Mouse (Mus musculus): ENCODE data around the gene Ache. TPM values are rescaled to one million over a fixed set of nuclear protein-coding genes. Genes with fewer than 3 reads are reported as not detected.

The Ache gene
- polyA plus RNA-seq, 1 experiment, result 5.1 TPM

DNA sequence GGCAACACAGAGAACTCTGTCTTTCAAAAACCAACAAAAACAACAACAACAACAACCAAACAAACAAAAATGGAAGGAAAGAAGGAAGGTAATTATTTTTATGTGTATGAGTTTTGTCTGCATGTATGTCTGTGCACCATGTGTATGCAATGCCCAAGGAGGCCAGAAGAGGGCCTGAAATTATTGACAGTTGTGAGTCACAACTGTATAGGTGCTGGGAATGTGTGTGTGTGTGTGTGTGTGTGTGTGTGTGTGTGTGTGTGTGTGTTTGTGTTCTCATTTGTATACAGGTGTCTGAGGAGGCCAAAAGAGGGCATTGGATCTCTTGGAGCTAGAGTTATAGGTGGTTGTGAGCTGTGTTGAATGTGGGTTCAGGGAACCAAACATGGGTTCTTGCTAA lies 56.5 kb downstream of the Ache start:
- H3K27ac ChIP-seq (ENCODE audit: insufficient read depth, low read depth, low read length), result no peak overlapping the region
- H3K4me1 ChIP-seq (ENCODE audit: control insufficient read depth, insufficient read depth, insufficient read length, low read length), result peaks cover 14% of the 10 kb centered on the region
- no peaks in the 10 kb centered on the region for H3K27me3 ChIP-seq (ENCODE audit: control insufficient read depth, insufficient read depth, low read length)
- H3K36me3 ChIP-seq (ENCODE audit: control insufficient read depth, insufficient read depth, low read length), result no peaks in the 10 kb centered on the region
- TF ChIP-seq CTCF (IDR thresholded peaks at IDR 0.05; ENCODE audit: extremely low read depth, insufficient read length, insufficient replicate concordance, low read depth, low read length) (no peak), POLR2A (IDR thresholded peaks at IDR 0.05; ENCODE audit: low read depth, low read length) (no peak)
- no peak overlapping the region for H3K4me3 ChIP-seq (ENCODE audit: low read depth, low read length)

Other genes with a start within 250 kb of the Ache start
- gene Ap1s1, start 241.4 kb upstream of the Ache start, polyA plus RNA-seq (2012; rRNA removed), result 27.3 and 52.7 TPM in 2 replicates
- 0.99 and 1.2 TPM in 2 replicates for gene Serpine1, start 215.3 kb upstream of the Ache start, polyA plus RNA-seq (2012; rRNA removed)
- 10.3 and 19.9 TPM in 2 replicates for gene Trim56, start 171.3 kb upstream of the Ache start, polyA plus RNA-seq (2012; rRNA removed)
- 52.5 and 653 TPM in 2 replicates for gene Muc3, start 138.2 kb upstream of the Ache start, polyA plus RNA-seq (2012; rRNA removed)
- gene Muc3a, start 75.1 kb upstream of the Ache start, polyA plus RNA-seq (2012; rRNA removed), result 24.3 and 62.2 TPM in 2 replicates
- gene Ufsp1, start 7.1 kb downstream of the Ache start, polyA plus RNA-seq (2012; rRNA removed), result 7.0 and 10.9 TPM in 2 replicates
- 60.3 and 109 TPM in 2 replicates for gene Srrt, start 20.2 kb downstream of the Ache start, polyA plus RNA-seq (2012; rRNA removed)
- 7.6 and 8.2 TPM in 2 replicates for gene Trip6, start 26.9 kb downstream of the Ache start, polyA plus RNA-seq (2012; rRNA removed)
- 9.2 and 14.8 TPM in 2 replicates for gene Slc12a9, start 46.1 kb downstream of the Ache start, polyA plus RNA-seq (2012; rRNA removed)
- gene Ephb4, start 62.6 kb downstream of the Ache start, polyA plus RNA-seq (2012; rRNA removed), result 14.8 and 27.5 TPM in 2 replicates
- gene Zan, start 189.5 kb downstream of the Ache start, polyA plus RNA-seq (2012; rRNA removed), result 0.98 and 2.3 TPM in 2 replicates
- gene Pop7, start 215.0 kb downstream of the Ache start, polyA plus RNA-seq (2012; rRNA removed), result 23.1 and 36.6 TPM in 2 replicates
- gene Gigyf1, start 231.0 kb downstream of the Ache start, polyA plus RNA-seq (2012; rRNA removed), result 7.3 and 15.7 TPM in 2 replicates
- not detected in 2 replicates for gene Epo, start 245.7 kb downstream of the Ache start, polyA plus RNA-seq (2012; rRNA removed)
- 534 and 1,215 TPM in 2 replicates for gene Gnb2, start 246.0 kb downstream of the Ache start, polyA plus RNA-seq (2012; rRNA removed)

Measured in small intestine, adult 2 months (tissue).